Mouse (Mus musculus): ENCODE results near the gene Gkap1.

GRCm38 (mm10) chr13:58301961-58302360 lies 26.5 kb upstream of the Gkap1 start:
- TF ChIP-seq CTCF (IDR thresholded peaks at IDR 0.05; ENCODE audit: extremely low read depth, insufficient read depth, low read length) (no peak), POLR2A (IDR thresholded peaks at IDR 0.05; ENCODE audit: extremely low read depth, insufficient read depth, low read length) (no peak)

All from cortical plate, adult 2 months (tissue).